Mouse (Mus musculus): Measurements from ENCODE around the gene BC003965. TPM values are rescaled to one million over a fixed set of nuclear protein-coding genes. Genes with fewer than 3 reads are reported as not detected.

The BC003965 gene
- polyA plus RNA-seq, 1 experiment from 2014 or later = 32.7 TPM

GRCm38 (mm10) chr17:25169706-25170105 is 14.6 kb upstream of the BC003965 start:
- Histone ChIP-seq H3K4me3 (ENCODE audit: low read depth, low read length) (no peak overlapping the region), H3K36me3 (ENCODE audit: control insufficient read depth, insufficient read depth, low read length) (no peaks in the 10 kb centered on the region), H3K9ac (ENCODE audit: low read length) (no peak overlapping the region), H3K27me3 (ENCODE audit: control insufficient read depth, insufficient read depth, low read length) (no peaks in the 10 kb centered on the region), H3K27ac (replicated peaks; ENCODE audit: low read depth, low read length) (no peak overlapping the region), H3K4me1 (ENCODE audit: control insufficient read depth, insufficient read depth, low read length) (no peaks in the 10 kb centered on the region), H3K4me2 (ENCODE audit: low read depth, severe bottlenecking) (no peak overlapping the region), H3K9me3 (ENCODE audit: control insufficient read depth, low read length) (no peaks in the 10 kb centered on the region)
- DNase-seq (ENCODE audit: low spot score) (no peak), ATAC-seq (ENCODE audit: insufficient number of reproducible peaks, low FRiP score, low TSS enrichment, low read depth) (no peak)
- WGBS = 87% methylated on average over 2 of the region's 2 CpGs

- Histone ChIP-seq H3K4me1 (ENCODE audit: control insufficient read depth, insufficient read depth, low read length) (no peaks in the 10 kb centered on the region), H3K4me2 (ENCODE audit: low read depth, severe bottlenecking) (no peak overlapping the region), H3K27ac (replicated peaks; ENCODE audit: low read depth, low read length) (no peak overlapping the region), H3K9ac (ENCODE audit: low read length) (no peak overlapping the region), H3K4me3 (ENCODE audit: low read depth, low read length) (no peak overlapping the region), H3K27me3 (ENCODE audit: control insufficient read depth, insufficient read depth, low read length) (no peaks in the 10 kb centered on the region), H3K9me3 (ENCODE audit: control insufficient read depth, low read length) (no peaks in the 10 kb centered on the region), H3K36me3 (ENCODE audit: control insufficient read depth, insufficient read depth, low read length) (no peaks in the 10 kb centered on the region)
- ATAC-seq (ENCODE audit: insufficient number of reproducible peaks, low FRiP score, low TSS enrichment, low read depth) = no peak
- 78% methylated on average over 3 of the region's 3 CpGs for WGBS
- no peak for DNase-seq (ENCODE audit: low spot score)
Observed at GRCm38 (mm10) chr17:25172558-25172957, 11.8 kb upstream of the BC003965 start.

- ATAC-seq (ENCODE audit: insufficient number of reproducible peaks, low FRiP score, low TSS enrichment, low read depth) (no peak), DNase-seq (ENCODE audit: low spot score) (no peak)
- 79% methylated on average over 9 of the region's 9 CpGs for WGBS
- Histone ChIP-seq H3K4me1 (ENCODE audit: control insufficient read depth, insufficient read depth, low read length) (no peaks in the 10 kb centered on the region), H3K4me3 (ENCODE audit: low read depth, low read length) (no peak within 1 kb of the TSS), H3K9ac (ENCODE audit: low read length) (no peak within 1 kb of the TSS), H3K9me3 (ENCODE audit: control insufficient read depth, low read length) (no peaks in the 10 kb centered on the region), H3K4me2 (ENCODE audit: low read depth, severe bottlenecking) (no peak within 1 kb of the TSS), H3K27ac (replicated peaks; ENCODE audit: low read depth, low read length) (no peak within 1 kb of the TSS), H3K27me3 (ENCODE audit: control insufficient read depth, insufficient read depth, low read length) (no peaks in the 10 kb centered on the region), H3K36me3 (ENCODE audit: control insufficient read depth, insufficient read depth, low read length) (no peaks in the 10 kb centered on the region)
Observed at GRCm38 (mm10) chr17:25175411-25175810, 8.9 kb upstream of the BC003965 start, which contains the start of gene Gm38655. Gene Gm38655, minus strand, starts transcription at chr17:25175471.

GRCm38 (mm10) chr17:25183232-25183631 is 1.1 kb upstream of the BC003965 start:
- no peak for ATAC-seq (ENCODE audit: insufficient number of reproducible peaks, low FRiP score, low TSS enrichment, low read depth)
- Histone ChIP-seq H3K4me3 (ENCODE audit: low read depth, low read length) (peak overlapping the region; percentile 89; the same call in 1 of the 2 replicates), H3K9ac (ENCODE audit: low read length) (no peak overlapping the region), H3K4me1 (ENCODE audit: control insufficient read depth, insufficient read depth, low read length) (peaks cover 9% of the 10 kb centered on the region), H3K4me2 (ENCODE audit: low read depth, severe bottlenecking) (no peak overlapping the region; the same call in 1 of the 2 replicates), H3K27ac (replicated peaks; ENCODE audit: low read depth, low read length) (no peak overlapping the region), H3K9me3 (ENCODE audit: control insufficient read depth, low read length) (no peaks in the 10 kb centered on the region), H3K36me3 (ENCODE audit: control insufficient read depth, insufficient read depth, low read length) (no peaks in the 10 kb centered on the region), H3K27me3 (ENCODE audit: control insufficient read depth, insufficient read depth, low read length) (no peaks in the 10 kb centered on the region)
- no peak for DNase-seq (ENCODE audit: low spot score)

- no peak overlapping the region for H3K27ac ChIP-seq (replicated peaks; ENCODE audit: low read depth, low read length)
- H3K27me3 ChIP-seq (ENCODE audit: control insufficient read depth, insufficient read depth, low read length) = no peaks in the 10 kb centered on the region
- ATAC-seq (ENCODE audit: insufficient number of reproducible peaks, low FRiP score, low TSS enrichment, low read depth) = no peak
- peak overlapping the region; percentile 81 for H3K9ac ChIP-seq (ENCODE audit: low read length)
- no peak for DNase-seq (ENCODE audit: low spot score)
- 6% methylated on average over 17 of the region's 17 CpGs for WGBS
- H3K4me3 ChIP-seq (ENCODE audit: low read depth, low read length) = peak overlapping the region; percentile 89
- no peaks in the 10 kb centered on the region for H3K9me3 ChIP-seq (ENCODE audit: control insufficient read depth, low read length)
- peak overlapping the region; percentile 98 for H3K4me2 ChIP-seq (ENCODE audit: low read depth, severe bottlenecking)
- H3K4me1 ChIP-seq (ENCODE audit: control insufficient read depth, insufficient read depth, low read length) = peaks cover 12% of the 10 kb centered on the region
- H3K36me3 ChIP-seq (ENCODE audit: control insufficient read depth, insufficient read depth, low read length) = no peaks in the 10 kb centered on the region
Observed at GRCm38 (mm10) chr17:25184961-25185360, 607 bp downstream of the BC003965 start.

- 8% methylated on average over 11 of the region's 11 CpGs for WGBS
- Histone ChIP-seq H3K9me3 (ENCODE audit: control insufficient read depth, low read length) (no peaks in the 10 kb centered on the region), H3K27ac (replicated peaks; ENCODE audit: low read depth, low read length) (peak overlapping the region; percentile 80), H3K4me3 (ENCODE audit: low read depth, low read length) (peak overlapping the region; percentile 90), H3K27me3 (ENCODE audit: control insufficient read depth, insufficient read depth, low read length) (no peaks in the 10 kb centered on the region), H3K4me2 (ENCODE audit: low read depth, severe bottlenecking) (peak overlapping the region; percentile 84), H3K4me1 (ENCODE audit: control insufficient read depth, insufficient read depth, low read length) (peaks cover 12% of the 10 kb centered on the region), H3K36me3 (ENCODE audit: control insufficient read depth, insufficient read depth, low read length) (no peaks in the 10 kb centered on the region), H3K9ac (ENCODE audit: low read length) (peak overlapping the region; percentile 87; the same call in 1 of the 2 replicates)
- no peak for DNase-seq (ENCODE audit: low spot score)
- no peak for ATAC-seq (ENCODE audit: insufficient number of reproducible peaks, low FRiP score, low TSS enrichment, low read depth)
Observed at GRCm38 (mm10) chr17:25187784-25188149, 3.4 kb downstream of the BC003965 start.

- ATAC-seq (ENCODE audit: insufficient number of reproducible peaks, low FRiP score, low TSS enrichment, low read depth) (peak; percentile 55; the same call in 1 of the 2 replicates), DNase-seq (ENCODE audit: low spot score) (peak; percentile 81)
- no peaks in the 10 kb centered on the region for H3K9me3 ChIP-seq (ENCODE audit: control insufficient read depth, low read length)
- H3K4me2 ChIP-seq (ENCODE audit: low read depth, severe bottlenecking) = peak within 1 kb of the TSS; percentile 84
- H3K4me3 ChIP-seq (ENCODE audit: low read depth, low read length) = peak within 1 kb of the TSS; percentile 90
- peak within 1 kb of the TSS; percentile 87 for H3K9ac ChIP-seq (ENCODE audit: low read length)
- no peaks in the 10 kb centered on the region for H3K27me3 ChIP-seq (ENCODE audit: control insufficient read depth, insufficient read depth, low read length)
- WGBS = under 1% methylated on average over 101 of the region's 104 CpGs
- peak within 1 kb of the TSS; percentile 80 for H3K27ac ChIP-seq (replicated peaks; ENCODE audit: low read depth, low read length)
- no peaks in the 10 kb centered on the region; the same call in 1 of the 2 replicates for H3K36me3 ChIP-seq (ENCODE audit: control insufficient read depth, insufficient read depth, low read length)
- peaks cover 12% of the 10 kb centered on the region for H3K4me1 ChIP-seq (ENCODE audit: control insufficient read depth, insufficient read depth, low read length)
Observed at GRCm38 (mm10) chr17:25188150-25189031, 4.0 kb downstream of the BC003965 start, which contains the start of gene Unkl. Gene Unkl, plus strand, starts transcription at chr17:25188397.

GRCm38 (mm10) chr17:25189091-25189490 is 4.7 kb downstream of the BC003965 start:
- DNase-seq (ENCODE audit: low spot score) = no peak
- ATAC-seq (ENCODE audit: insufficient number of reproducible peaks, low FRiP score, low TSS enrichment, low read depth) = no peak
- H3K27ac ChIP-seq (replicated peaks; ENCODE audit: low read depth, low read length) = no peak overlapping the region

More at GRCm38 (mm10) chr17:25189091-25189490, 4.7 kb downstream of the BC003965 start:
- 5% methylated on average over 16 of the region's 16 CpGs for WGBS
- Histone ChIP-seq H3K9ac (ENCODE audit: low read length) (peak overlapping the region; percentile 87), H3K4me3 (ENCODE audit: low read depth, low read length) (peak overlapping the region; percentile 90), H3K4me1 (ENCODE audit: control insufficient read depth, insufficient read depth, low read length) (peaks cover 12% of the 10 kb centered on the region), H3K27me3 (ENCODE audit: control insufficient read depth, insufficient read depth, low read length) (no peaks in the 10 kb centered on the region), H3K4me2 (ENCODE audit: low read depth, severe bottlenecking) (peak overlapping the region; percentile 84), H3K36me3 (ENCODE audit: control insufficient read depth, insufficient read depth, low read length) (no peaks in the 10 kb centered on the region; the same call in 1 of the 2 replicates), H3K9me3 (ENCODE audit: control insufficient read depth, low read length) (no peaks in the 10 kb centered on the region)
